Mouse (Mus musculus) bone marrow macrophage, adult 2 months (primary cell): ENCODE results near the gene Klf2. TPM values are rescaled to one million over a fixed set of nuclear protein-coding genes. Genes with fewer than 3 reads are reported as not detected.

ENCODE experiments used
- H3K27ac ChIP-seq: 2 replicates; pipeline ENCODE4 v1.5.1; 2012; ENCODE audit warnings: low read depth, low read length; ENCODE audit not compliant: insufficient read depth
- H3K4me1 ChIP-seq: 2 replicates; pipeline ENCODE4 v1.6.1; 2012; ENCODE audit warnings: low read length; ENCODE audit not compliant: control insufficient read depth, insufficient read depth
- H3K4me3 ChIP-seq: 2 replicates; pipeline ENCODE4 v1.5.1; 2012; ENCODE audit warnings: mild to moderate bottlenecking, low read length, moderate library complexity; ENCODE audit not compliant: insufficient read depth
- CTCF ChIP-seq: IDR thresholded peaks from 2 replicates; pipeline ENCODE4 v1.5.1; 2012; ENCODE audit warnings: low read depth, mild to moderate bottlenecking, low read length, moderate library complexity
- POLR2A ChIP-seq: IDR thresholded peaks from 2 replicates; pipeline ENCODE4 v1.6.1; 2012; ENCODE audit warnings: mild to moderate bottlenecking, low read depth, low read length, borderline replicate concordance
- polyA plus RNA-seq: library from polyadenylated mRNA; stranded (reverse); fragments of >200 nt; gene quantifications from 2 replicates; pipeline ENCODE4 v1.2.4, GENCODE M21; 2012; ENCODE audit not compliant: missing spikeins, insufficient read depth, insufficient read length

The Klf2 gene
- polyA plus RNA-seq, 1 experiment = 34.3 TPM

- H3K4me3 ChIP-seq = peak overlapping the region; percentile 79
- TF ChIP-seq POLR2A (no peak), CTCF (no peak)
- H3K4me1 ChIP-seq = peaks cover 55% of the 10 kb centered on the region
- H3K27ac ChIP-seq = no peak overlapping the region
Measured at GRCm38 (mm10) chr8:72319921-72320802, 1.3 kb downstream of the Klf2 start.

GRCm38 (mm10) chr8:72320803-72321583, 2.2 kb downstream of the Klf2 start:
- no peak overlapping the region for H3K27ac ChIP-seq
- peaks cover 60% of the 10 kb centered on the region for H3K4me1 ChIP-seq
- no peak for TF ChIP-seq CTCF
- TF ChIP-seq POLR2A = no peak
- H3K4me3 ChIP-seq = peak overlapping the region; percentile 79

- peaks cover 60% of the 10 kb centered on the region for H3K4me1 ChIP-seq
- H3K27ac ChIP-seq = peak overlapping the region; percentile 64
- TF ChIP-seq POLR2A (no peak), CTCF (no peak)
- 0 out of 2 replicates have a peak overlapping the region, but pooled peaks have one; percentile 12 for H3K4me3 ChIP-seq
Measured at GRCm38 (mm10) chr8:72321635-72322441, 3.0 kb downstream of the Klf2 start.

- peaks cover 53% of the 10 kb centered on the region for H3K4me1 ChIP-seq
- peak overlapping the region; percentile 78 for H3K27ac ChIP-seq
- no peak for TF ChIP-seq CTCF
- no peak for TF ChIP-seq POLR2A
- peak overlapping the region; percentile 33 for H3K4me3 ChIP-seq
Measured at GRCm38 (mm10) chr8:72322471-72322889, 3.6 kb downstream of the Klf2 start.

GRCm38 (mm10) chr8:72323131-72323725, 4.4 kb downstream of the Klf2 start:
- peaks cover 48% of the 10 kb centered on the region for H3K4me1 ChIP-seq
- peak overlapping the region; percentile 78 for H3K27ac ChIP-seq
- H3K4me3 ChIP-seq = peak overlapping the region; percentile 33; the same call in 1 of the 2 replicates
- TF ChIP-seq CTCF (no peak), POLR2A (no peak)

GRCm38 (mm10) chr8:72324036-72324706, 5.3 kb downstream of the Klf2 start:
- no peak overlapping the region for H3K27ac ChIP-seq
- H3K4me1 ChIP-seq = peaks cover 46% of the 10 kb centered on the region
- H3K4me3 ChIP-seq = no peak overlapping the region
- TF ChIP-seq POLR2A = no peak
- no peak for TF ChIP-seq CTCF

GRCm38 (mm10) chr8:72324708-72325107, 5.9 kb downstream of the Klf2 start:
- H3K4me3 ChIP-seq = no peak overlapping the region
- no peak overlapping the region for H3K27ac ChIP-seq
- TF ChIP-seq POLR2A (no peak), CTCF (no peak)
- peaks cover 46% of the 10 kb centered on the region for H3K4me1 ChIP-seq

GRCm38 (mm10) chr8:72329116-72329515, 10.3 kb downstream of the Klf2 start:
- H3K4me3 ChIP-seq = no peak overlapping the region
- TF ChIP-seq CTCF (no peak), POLR2A (no peak)
- H3K4me1 ChIP-seq = peaks cover 20% of the 10 kb centered on the region

More at GRCm38 (mm10) chr8:72329116-72329515, 10.3 kb downstream of the Klf2 start:
- no peak overlapping the region for H3K27ac ChIP-seq
